Mouse (Mus musculus): ENCODE results near the gene Stra8. TPM values are rescaled to one million over a fixed set of nuclear protein-coding genes. Genes with fewer than 3 reads are reported as not detected.

Gene Stra8
- polyA plus RNA-seq, 1 experiment, result 0.40 TPM

DNA sequence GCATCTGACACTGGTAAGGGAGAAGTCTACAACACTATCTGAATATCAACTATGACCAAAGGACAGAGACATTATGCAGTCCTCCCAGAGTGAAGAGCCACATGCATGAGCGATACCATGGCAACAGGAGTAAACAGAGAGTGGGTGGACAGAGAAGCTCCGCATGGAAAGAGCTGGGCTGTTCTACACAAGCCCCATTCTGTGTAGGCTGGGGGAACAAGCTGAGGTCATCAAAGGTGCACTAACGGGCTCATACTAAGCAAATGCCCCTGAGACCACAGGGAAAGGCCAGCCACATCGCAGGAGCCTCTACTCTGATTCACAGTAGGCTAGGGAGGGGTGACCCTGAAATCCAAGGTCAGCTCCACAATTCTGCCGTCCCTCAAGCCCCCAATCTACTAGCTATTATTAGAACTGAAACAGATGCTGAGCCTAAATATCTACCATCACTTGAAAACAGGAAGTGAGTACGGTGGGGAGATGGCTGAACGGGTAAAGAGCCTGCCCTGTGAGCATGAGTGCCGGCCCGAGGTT lies 18.0 kb upstream of the Stra8 start:
- Histone ChIP-seq H3K36me3 (ENCODE audit: control insufficient read depth, insufficient read depth, low read length) (peaks cover 59% of the 10 kb centered on the region), H3K27me3 (ENCODE audit: control insufficient read depth, insufficient read depth, low read length) (no peaks in the 10 kb centered on the region), H3K27ac (ENCODE audit: control insufficient read depth, insufficient read depth, low read length) (no peak overlapping the region), H3K4me3 (ENCODE audit: control insufficient read depth, insufficient read depth, low read length) (no peak overlapping the region), H3K4me1 (replicated peaks; ENCODE audit: control insufficient read depth, insufficient read depth, low read length) (peaks cover 6% of the 10 kb centered on the region)
- 57% methylated on average over 9 of the region's 9 CpGs for WGBS
- no peak for DNase-seq
- no peak for TF ChIP-seq POLR2A (IDR thresholded peaks at IDR 0.05; ENCODE audit: control insufficient read depth, extremely low read depth, insufficient read depth, low read length, poor library complexity)
- TF ChIP-seq CTCF (IDR thresholded peaks at IDR 0.05; ENCODE audit: borderline replicate concordance, control insufficient read depth, extremely low read depth, insufficient read depth, low read length, poor library complexity), result no peak

DNA sequence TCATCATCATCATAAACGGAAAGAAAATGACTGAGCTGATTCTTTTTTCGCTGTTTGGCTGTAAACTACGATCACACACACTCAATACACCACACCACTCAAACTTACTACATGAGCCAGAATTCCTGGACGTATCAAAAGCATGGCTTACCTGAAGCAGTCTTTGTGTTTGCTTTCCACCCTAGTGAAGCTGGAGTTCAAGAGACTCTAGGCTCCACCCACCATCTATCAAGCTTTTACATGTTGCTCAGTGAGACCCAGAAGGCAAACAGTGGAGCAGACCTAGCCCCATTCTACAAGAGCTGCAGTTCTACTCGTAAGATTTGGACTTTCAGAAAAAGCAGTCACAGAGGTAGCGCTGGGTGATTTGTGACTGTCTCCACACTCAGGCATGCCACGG lies 17.4 kb upstream of the Stra8 start:
- Histone ChIP-seq H3K36me3 (ENCODE audit: control insufficient read depth, insufficient read depth, low read length) (peaks cover 60% of the 10 kb centered on the region), H3K4me1 (replicated peaks; ENCODE audit: control insufficient read depth, insufficient read depth, low read length) (peaks cover 6% of the 10 kb centered on the region), H3K4me3 (ENCODE audit: control insufficient read depth, insufficient read depth, low read length) (no peak overlapping the region), H3K27me3 (ENCODE audit: control insufficient read depth, insufficient read depth, low read length) (no peaks in the 10 kb centered on the region), H3K27ac (ENCODE audit: control insufficient read depth, insufficient read depth, low read length) (no peak overlapping the region)
- WGBS, result 93% methylated on average over 7 of the region's 7 CpGs
- TF ChIP-seq POLR2A (IDR thresholded peaks at IDR 0.05; ENCODE audit: control insufficient read depth, extremely low read depth, insufficient read depth, low read length, poor library complexity), result no peak
- no peak for TF ChIP-seq CTCF (IDR thresholded peaks at IDR 0.05; ENCODE audit: borderline replicate concordance, control insufficient read depth, extremely low read depth, insufficient read depth, low read length, poor library complexity)
- no peak for DNase-seq

DNA sequence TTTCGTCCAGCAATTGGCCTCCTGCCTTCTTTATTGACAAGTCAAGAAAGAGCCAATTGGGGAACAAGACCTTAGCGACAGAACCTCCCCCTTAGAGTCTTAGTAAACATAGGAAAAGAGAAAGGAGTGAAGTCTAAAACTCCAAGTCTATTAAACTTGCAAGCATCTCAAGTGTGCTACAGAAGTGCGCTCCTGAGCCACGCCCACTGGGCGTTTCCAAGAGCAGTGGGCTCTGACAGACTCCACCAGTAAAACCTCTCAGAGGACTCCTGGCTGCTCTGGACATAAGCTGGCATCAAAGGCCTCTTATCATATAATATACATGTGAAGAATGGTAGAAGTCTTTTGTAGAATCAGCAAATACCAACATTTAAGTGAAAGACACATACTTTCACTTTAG lies 16.5 kb upstream of the Stra8 start:
- WGBS, result 94% methylated on average over 5 of the region's 5 CpGs
- H3K4me3 ChIP-seq (ENCODE audit: control insufficient read depth, insufficient read depth, low read length), result no peak overlapping the region
- H3K4me1 ChIP-seq (replicated peaks; ENCODE audit: control insufficient read depth, insufficient read depth, low read length), result peaks cover 6% of the 10 kb centered on the region
- no peaks in the 10 kb centered on the region for H3K27me3 ChIP-seq (ENCODE audit: control insufficient read depth, insufficient read depth, low read length)
- H3K36me3 ChIP-seq (ENCODE audit: control insufficient read depth, insufficient read depth, low read length), result peaks cover 60% of the 10 kb centered on the region
- H3K27ac ChIP-seq (ENCODE audit: control insufficient read depth, insufficient read depth, low read length), result no peak overlapping the region
- no peak for DNase-seq
- TF ChIP-seq CTCF (IDR thresholded peaks at IDR 0.05; ENCODE audit: borderline replicate concordance, control insufficient read depth, extremely low read depth, insufficient read depth, low read length, poor library complexity) (no peak), POLR2A (IDR thresholded peaks at IDR 0.05; ENCODE audit: control insufficient read depth, extremely low read depth, insufficient read depth, low read length, poor library complexity) (no peak)

- WGBS, result 92% methylated on average over 10 of the region's 10 CpGs
- no peak overlapping the region for H3K4me3 ChIP-seq (ENCODE audit: control insufficient read depth, insufficient read depth, low read length)
- no peaks in the 10 kb centered on the region for H3K27me3 ChIP-seq (ENCODE audit: control insufficient read depth, insufficient read depth, low read length)
- no peak for DNase-seq
- no peak overlapping the region for H3K27ac ChIP-seq (ENCODE audit: control insufficient read depth, insufficient read depth, low read length)
- peaks cover 60% of the 10 kb centered on the region for H3K36me3 ChIP-seq (ENCODE audit: control insufficient read depth, insufficient read depth, low read length)
- peaks cover 6% of the 10 kb centered on the region for H3K4me1 ChIP-seq (replicated peaks; ENCODE audit: control insufficient read depth, insufficient read depth, low read length)
- no peak for TF ChIP-seq POLR2A (IDR thresholded peaks at IDR 0.05; ENCODE audit: control insufficient read depth, extremely low read depth, insufficient read depth, low read length, poor library complexity)
- TF ChIP-seq CTCF (IDR thresholded peaks at IDR 0.05; ENCODE audit: borderline replicate concordance, control insufficient read depth, extremely low read depth, insufficient read depth, low read length, poor library complexity), result no peak
Measured at GRCm38 (mm10) chr6:34903851-34904250, 16.1 kb upstream of the Stra8 start.

GRCm38 (mm10) chr6:34904361-34904760 lies 15.6 kb upstream of the Stra8 start:
- DNase-seq, result no peak

DNA sequence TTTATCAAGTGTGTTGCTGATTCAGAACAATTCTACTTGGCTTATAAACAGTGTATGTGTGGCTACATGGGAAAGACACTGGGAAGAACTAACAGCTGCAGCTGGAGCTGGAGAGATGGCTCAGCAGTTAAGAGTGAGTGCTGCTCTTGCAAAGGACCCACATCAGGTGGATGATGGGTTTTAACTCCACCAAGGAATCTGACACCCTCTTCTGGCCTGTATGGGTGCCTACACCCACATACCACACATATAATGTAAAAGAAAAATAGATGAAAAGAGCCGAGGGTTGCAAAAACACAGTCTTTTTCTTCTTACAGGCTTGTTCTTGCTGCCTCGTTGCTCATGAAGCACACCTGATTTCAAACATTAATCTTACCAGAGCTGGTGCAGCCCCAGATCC lies 13.8 kb upstream of the Stra8 start:
- H3K36me3 ChIP-seq (ENCODE audit: control insufficient read depth, insufficient read depth, low read length), result peaks cover 49% of the 10 kb centered on the region

More at GRCm38 (mm10) chr6:34904361-34904760, 15.6 kb upstream of the Stra8 start:
- TF ChIP-seq POLR2A (IDR thresholded peaks at IDR 0.05; ENCODE audit: control insufficient read depth, extremely low read depth, insufficient read depth, low read length, poor library complexity) (no peak), CTCF (IDR thresholded peaks at IDR 0.05; ENCODE audit: borderline replicate concordance, control insufficient read depth, extremely low read depth, insufficient read depth, low read length, poor library complexity) (no peak)
- 94% methylated on average over 6 of the region's 6 CpGs for WGBS
- Histone ChIP-seq H3K36me3 (ENCODE audit: control insufficient read depth, insufficient read depth, low read length) (peaks cover 56% of the 10 kb centered on the region), H3K4me3 (ENCODE audit: control insufficient read depth, insufficient read depth, low read length) (no peak overlapping the region), H3K27ac (ENCODE audit: control insufficient read depth, insufficient read depth, low read length) (no peak overlapping the region), H3K4me1 (replicated peaks; ENCODE audit: control insufficient read depth, insufficient read depth, low read length) (peaks cover 6% of the 10 kb centered on the region), H3K27me3 (ENCODE audit: control insufficient read depth, insufficient read depth, low read length) (no peaks in the 10 kb centered on the region)

DNA sequence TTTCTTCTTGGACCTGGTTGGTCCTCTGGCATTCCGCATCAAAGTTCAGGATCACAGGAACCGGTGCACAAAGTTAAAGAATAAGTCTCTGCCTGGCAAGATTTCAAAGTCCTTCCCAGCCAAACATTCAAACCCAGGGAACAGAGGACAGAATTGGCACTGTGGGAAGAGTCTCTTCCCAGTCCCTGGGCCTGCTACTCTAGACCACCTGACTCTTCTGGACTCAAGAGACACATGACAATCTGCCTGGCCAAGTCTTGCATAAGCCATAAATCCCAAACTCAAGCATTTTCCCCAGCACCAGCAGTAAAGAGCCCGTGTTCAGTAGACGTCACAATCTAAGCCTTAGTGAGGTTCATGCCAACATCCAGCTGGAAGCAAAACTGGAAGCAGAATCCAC lies 13.3 kb upstream of the Stra8 start:
- Histone ChIP-seq H3K4me1 (replicated peaks; ENCODE audit: control insufficient read depth, insufficient read depth, low read length) (peaks cover 12% of the 10 kb centered on the region), H3K27ac (ENCODE audit: control insufficient read depth, insufficient read depth, low read length) (no peak overlapping the region), H3K27me3 (ENCODE audit: control insufficient read depth, insufficient read depth, low read length) (no peaks in the 10 kb centered on the region), H3K4me3 (ENCODE audit: control insufficient read depth, insufficient read depth, low read length) (no peak overlapping the region), H3K36me3 (ENCODE audit: control insufficient read depth, insufficient read depth, low read length) (peaks cover 43% of the 10 kb centered on the region)
- 96% methylated on average over 4 of the region's 4 CpGs for WGBS
- no peak for DNase-seq
- TF ChIP-seq CTCF (IDR thresholded peaks at IDR 0.05; ENCODE audit: borderline replicate concordance, control insufficient read depth, extremely low read depth, insufficient read depth, low read length, poor library complexity), result no peak
- no peak for TF ChIP-seq POLR2A (IDR thresholded peaks at IDR 0.05; ENCODE audit: control insufficient read depth, extremely low read depth, insufficient read depth, low read length, poor library complexity)

More for the DNA sequence above, 13.8 kb upstream of the Stra8 start:
- 65% methylated on average over 2 of the region's 2 CpGs for WGBS
- Histone ChIP-seq H3K4me1 (replicated peaks; ENCODE audit: control insufficient read depth, insufficient read depth, low read length) (peaks cover 12% of the 10 kb centered on the region), H3K4me3 (ENCODE audit: control insufficient read depth, insufficient read depth, low read length) (no peak overlapping the region), H3K27me3 (ENCODE audit: control insufficient read depth, insufficient read depth, low read length) (no peaks in the 10 kb centered on the region), H3K27ac (ENCODE audit: control insufficient read depth, insufficient read depth, low read length) (no peak overlapping the region)
- DNase-seq, result no peak
- no peak for TF ChIP-seq POLR2A (IDR thresholded peaks at IDR 0.05; ENCODE audit: control insufficient read depth, extremely low read depth, insufficient read depth, low read length, poor library complexity)

Measured in thymus, adult 2 months (tissue).